Mouse (Mus musculus) bone marrow macrophage, adult 2 months (primary cell): ENCODE data around the gene Cst8.

Source experiments
- CTCF ChIP-seq: IDR thresholded peaks from 2 replicates; pipeline ENCODE4 v1.5.1; 2012; ENCODE audit warnings: low read depth, mild to moderate bottlenecking, low read length, moderate library complexity
- POLR2A ChIP-seq: IDR thresholded peaks from 2 replicates; pipeline ENCODE4 v1.6.1; 2012; ENCODE audit warnings: mild to moderate bottlenecking, low read depth, low read length, borderline replicate concordance

DNA sequence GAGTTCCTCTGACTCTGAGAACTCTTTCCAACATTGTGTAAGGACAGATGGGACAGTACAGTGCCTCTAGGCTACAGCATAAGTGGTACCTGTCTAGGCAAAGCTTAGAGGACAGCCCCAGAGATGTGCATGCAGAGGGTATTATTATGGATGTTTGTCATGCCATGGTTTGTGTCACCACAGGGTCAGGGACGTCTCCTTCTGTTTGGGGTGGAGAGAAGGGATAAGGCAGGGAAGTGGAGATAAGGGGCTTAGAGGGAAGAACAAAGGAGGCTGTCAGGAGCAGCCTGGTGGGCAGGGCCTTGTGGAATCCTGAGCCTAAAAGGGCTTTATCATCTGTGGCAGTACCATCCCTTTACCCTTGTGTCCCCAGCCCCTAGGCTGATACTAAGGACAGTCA is 16.9 kb upstream of the Cst8 start, which contains the start of gene 8030411F24Rik:
- no peak for TF ChIP-seq CTCF
- no peak for TF ChIP-seq POLR2A
